Mouse (Mus musculus) liver, postnatal 0 days (tissue): ENCODE results near the gene Ptpn12. TPM values are rescaled to one million over a fixed set of nuclear protein-coding genes. Genes with fewer than 3 reads are reported as not detected.

Experiments
- ATAC-seq: fragments of 200-750 bp; cut with Nextera tagmentation; 2 replicates; pipeline ENCODE4 v1.8.0; 2017; ENCODE audit warnings: mild to moderate bottlenecking, moderate library complexity
- DNase-seq: peaks from one replicate; pipeline ENCODE4 v3.0.0-alpha.2; 2016
- H3K27ac ChIP-seq: fragments of 300-500 bp; sonication (generic); 2 replicates; pipeline ENCODE4 v1.5.1; 2014; ENCODE audit warnings: antibody characterized with exemption, moderate library complexity, mild to moderate bottlenecking, low read depth
- H3K27me3 ChIP-seq: fragments of 300-500 bp; sonication (generic); 2 replicates; pipeline ENCODE4 v1.6.1; 2014; ENCODE audit warnings: low read length, control low read depth, mixed read lengths; ENCODE audit not compliant: insufficient read depth
- H3K36me3 ChIP-seq: fragments of 300-500 bp; sonication (generic); replicated peaks from 2 replicates; pipeline ENCODE4 v1.6.1; 2014; ENCODE audit warnings: mild to moderate bottlenecking, control low read depth, low read length, moderate library complexity, mixed read lengths; ENCODE audit not compliant: insufficient read depth
- H3K4me1 ChIP-seq: fragments of 300-500 bp; sonication (generic); 2 replicates; pipeline ENCODE4 v1.6.1; 2014; ENCODE audit warnings: antibody characterized with exemption, mild to moderate bottlenecking, control low read depth; ENCODE audit not compliant: insufficient read depth
- H3K4me2 ChIP-seq: fragments of 300-500 bp; sonication (generic); 2 replicates; pipeline ENCODE4 v1.6.1; 2014; ENCODE audit warnings: low read depth, mild to moderate bottlenecking, low read length, moderate library complexity, mixed read lengths
- H3K4me3 ChIP-seq: fragments of 300-500 bp; sonication (generic); 2 replicates; pipeline ENCODE4 v1.5.1; 2014; ENCODE audit warnings: low read depth, low read length
- H3K9ac ChIP-seq: fragments of 300-500 bp; sonication (generic); replicated peaks from 2 replicates; pipeline ENCODE4 v1.6.1; 2014; ENCODE audit warnings: mild to moderate bottlenecking, moderate library complexity
- H3K9me3 ChIP-seq: fragments of 300-500 bp; sonication (generic); 2 replicates; pipeline ENCODE4 v1.6.1; 2016; ENCODE audit warnings: mild to moderate bottlenecking, control low read depth, low read length, mixed read lengths
- CTCF ChIP-seq: sonication (generic); IDR thresholded peaks from 2 replicates; pipeline ENCODE4 v1.5.1; 2016; ENCODE audit warnings: antibody characterized with exemption, low read depth
- EP300 ChIP-seq: IDR thresholded peaks from 2 replicates; pipeline ENCODE4 v1.6.1; 2016; ENCODE audit warnings: antibody characterized with exemption, low read depth, mild to moderate bottlenecking
- WGBS: fragments of 180-500 bp; shearing (Covaris S2); extraction: QIAGEN DNeasy Blood & Tissue Kit; methylation state at CpG from one replicate; pipeline ENCODE4 v1.1.7; 2014; ENCODE audit not compliant: insufficient replicate concordance; 5-methylcytosine and 5-hydroxymethylcytosine counted together
- polyA plus RNA-seq: library from polyadenylated mRNA; unstranded; fragments of >200 nt; fragmentation: Nextera tagmentation; extraction: Ambion mirVana; gene quantifications from 2 replicates; pipeline ENCODE4 v1.2.1, GENCODE M21; 2015

Ptpn12 gene
- polyA plus RNA-seq, 1 experiment from 2014 or later, result 11.3 TPM

GRCm38 (mm10) chr5:21053571-21054307 lies 2.0 kb downstream of the Ptpn12 start:
- DNase-seq (no peak), ATAC-seq (no peak)
- H3K9me3 ChIP-seq, result no peaks in the 10 kb centered on the region
- H3K4me1 ChIP-seq, result peaks cover 34% of the 10 kb centered on the region
- H3K36me3 ChIP-seq, result no peaks in the 10 kb centered on the region
- TF ChIP-seq CTCF (no peak), EP300 (no peak)
- 21% methylated on average over 3 of the region's 3 CpGs for WGBS
- H3K27ac ChIP-seq, result peak overlapping the region; percentile 98
- H3K4me3 ChIP-seq, result peak overlapping the region; percentile 99
- peak overlapping the region; percentile 54 for H3K9ac ChIP-seq
- H3K27me3 ChIP-seq, result no peaks in the 10 kb centered on the region
- H3K4me2 ChIP-seq, result peak overlapping the region; percentile 80

GRCm38 (mm10) chr5:21052521-21052920 lies 3.2 kb downstream of the Ptpn12 start:
- ATAC-seq, result no peak
- 79% methylated on average over 1 of the region's 1 CpGs for WGBS
- Histone ChIP-seq H3K9me3 (no peaks in the 10 kb centered on the region), H3K27ac (no peak overlapping the region), H3K36me3 (no peaks in the 10 kb centered on the region), H3K4me1 (peaks cover 34% of the 10 kb centered on the region), H3K4me3 (no peak overlapping the region), H3K9ac (no peak overlapping the region), H3K4me2 (peak overlapping the region; percentile 42; the same call in 1 of the 2 replicates), H3K27me3 (no peaks in the 10 kb centered on the region)
- DNase-seq, result no peak
- TF ChIP-seq EP300 (no peak), CTCF (no peak)

GRCm38 (mm10) chr5:21050770-21051122 lies 5.0 kb downstream of the Ptpn12 start:
- Histone ChIP-seq H3K27me3 (no peaks in the 10 kb centered on the region), H3K27ac (peak overlapping the region; percentile 79), H3K9ac (peak overlapping the region; percentile 30; the same call in 1 of the 2 replicates), H3K4me2 (peak overlapping the region; percentile 56), H3K36me3 (no peaks in the 10 kb centered on the region), H3K4me1 (peaks cover 43% of the 10 kb centered on the region), H3K4me3 (no peak overlapping the region), H3K9me3 (no peaks in the 10 kb centered on the region)
- TF ChIP-seq EP300 (peak; percentile 67; the same call in 1 of the 2 replicates), CTCF (no peak)
- ATAC-seq (no peak), DNase-seq (no peak)
- 49% methylated on average over 2 of the region's 2 CpGs for WGBS

GRCm38 (mm10) chr5:21050061-21050769 lies 5.5 kb downstream of the Ptpn12 start:
- peak overlapping the region; percentile 30; the same call in 1 of the 2 replicates for H3K9ac ChIP-seq
- H3K4me3 ChIP-seq, result no peak overlapping the region
- TF ChIP-seq EP300 (no peak), CTCF (no peak)
- H3K36me3 ChIP-seq, result no peaks in the 10 kb centered on the region
- no peaks in the 10 kb centered on the region for H3K27me3 ChIP-seq
- peak; percentile 13; the same call in 1 of the 2 replicates for ATAC-seq
- peak overlapping the region; percentile 56 for H3K4me2 ChIP-seq
- no peaks in the 10 kb centered on the region for H3K9me3 ChIP-seq
- 45% methylated on average over 6 of the region's 6 CpGs for WGBS
- no peak for DNase-seq
- peak overlapping the region; percentile 79 for H3K27ac ChIP-seq
- H3K4me1 ChIP-seq, result peaks cover 44% of the 10 kb centered on the region

GRCm38 (mm10) chr5:21049006-21049405 lies 6.7 kb downstream of the Ptpn12 start:
- no peak for DNase-seq
- no peaks in the 10 kb centered on the region for H3K36me3 ChIP-seq
- WGBS, result 78% methylated on average over 4 of the region's 4 CpGs
- H3K27me3 ChIP-seq, result no peaks in the 10 kb centered on the region
- H3K27ac ChIP-seq, result no peak overlapping the region
- no peak for ATAC-seq
- TF ChIP-seq EP300 (no peak), CTCF (no peak)
- no peak overlapping the region for H3K9ac ChIP-seq
- H3K9me3 ChIP-seq, result no peaks in the 10 kb centered on the region
- H3K4me1 ChIP-seq, result peaks cover 44% of the 10 kb centered on the region
- H3K4me2 ChIP-seq, result no peak overlapping the region
- H3K4me3 ChIP-seq, result no peak overlapping the region

- WGBS, result 65% methylated on average over 4 of the region's 4 CpGs
- Histone ChIP-seq H3K4me1 (peaks cover 37% of the 10 kb centered on the region), H3K9ac (no peak overlapping the region), H3K9me3 (no peaks in the 10 kb centered on the region), H3K27ac (no peak overlapping the region), H3K36me3 (no peaks in the 10 kb centered on the region), H3K27me3 (no peaks in the 10 kb centered on the region), H3K4me2 (no peak overlapping the region), H3K4me3 (no peak overlapping the region)
- DNase-seq (no peak), ATAC-seq (no peak)
- TF ChIP-seq CTCF, result no peak
- TF ChIP-seq EP300, result no peak
Measured at GRCm38 (mm10) chr5:21047114-21047513, 8.6 kb downstream of the Ptpn12 start.
